Mouse (Mus musculus) layer of hippocampus, postnatal 25 days (tissue): Measurements from ENCODE around the gene Syt17. TPM values are rescaled to one million over a fixed set of nuclear protein-coding genes. Genes with fewer than 3 reads are reported as not detected.

ENCODE experiments used
- total RNA-seq, 2 experiments: library from RNA; stranded (reverse); gene quantifications; 2 replicates each; pipeline ENCODE4 v1.2.3; 2021

Gene Syt17
- total RNA-seq, 2 experiments from 2014 or later = 86.1 to 99.6 TPM

Other genes starting within 250 kb of the Syt17 start
- 10 to 100 TPM; 60.3 to 82.2 TPM for gene Smg1, start 204.6 kb downstream of the Syt17 start, total RNA-seq
- 1 to 10 TPM; 2.9 to 3.2 TPM for gene Itpripl2, start 43.8 kb upstream of the Syt17 start, total RNA-seq
- 10 to 100 TPM; 33.7 to 35.9 TPM for gene Coq7, start 85.1 kb upstream of the Syt17 start, total RNA-seq
- gene Tmc7, start 136.5 kb upstream of the Syt17 start, total RNA-seq = 10 to 100 TPM; 15.0 to 17.7 TPM
- gene Tmc5, start 149.1 kb upstream of the Syt17 start, total RNA-seq = under 1 TPM; 0.44 to 0.54 TPM